Mouse (Mus musculus): ENCODE data around the gene Ift57. TPM values are rescaled to one million over a fixed set of nuclear protein-coding genes. Genes with fewer than 3 reads are reported as not detected.

Gene Ift57
- polyA plus RNA-seq, 1 experiment: 15.7 TPM

- Histone ChIP-seq H3K4me1 (ENCODE audit: control insufficient read depth, insufficient read depth, low read length) (peaks cover 15% of the 10 kb centered on the region; the same call in 1 of the 2 replicates), H3K4me3 (replicated peaks; ENCODE audit: control insufficient read depth, low read depth, low read length) (no peak within 1 kb of the TSS), H3K27ac (ENCODE audit: control insufficient read depth, insufficient read depth, low read depth, low read length, poor library complexity) (peak within 1 kb of the TSS; percentile 68)
- 21% methylated on average over 10 of the region's 10 CpGs for WGBS
- TF ChIP-seq CTCF (IDR thresholded peaks at IDR 0.05; ENCODE audit: control insufficient read depth, insufficient read depth, low read length) (no peak), POLR2A (IDR thresholded peaks at IDR 0.05; ENCODE audit: borderline replicate concordance, control insufficient read depth, low read depth, low read length) (no peak)
Measured at GRCm38 (mm10) chr16:49799597-49800561, 100.8 kb downstream of the Ift57 start, which contains the start of gene Cd47. Cd47 (plus strand) TSS chr16:49800533.

DNA sequence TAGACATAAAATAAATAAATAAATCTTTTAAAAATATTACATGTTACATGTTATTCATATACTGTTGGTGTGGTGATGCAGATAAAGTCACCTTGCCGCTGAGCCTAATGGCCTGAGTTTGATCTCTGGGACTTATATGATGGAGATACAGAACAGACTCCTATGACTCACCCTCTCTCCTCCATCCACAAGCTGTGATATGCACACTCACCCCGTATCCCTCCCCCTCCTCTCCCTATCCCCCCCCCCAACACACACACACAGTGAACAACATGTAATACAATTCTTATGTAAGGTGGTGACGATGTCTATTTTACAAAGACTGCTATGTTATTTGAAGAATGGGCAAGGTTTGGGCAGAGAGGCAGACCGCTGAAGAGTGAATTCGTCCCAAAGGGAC lies 102.0 kb downstream of the Ift57 start:
- Histone ChIP-seq H3K4me1 (ENCODE audit: control insufficient read depth, insufficient read depth, low read length) (peaks cover 17% of the 10 kb centered on the region; the same call in 1 of the 2 replicates), H3K27ac (ENCODE audit: control insufficient read depth, insufficient read depth, low read depth, low read length, poor library complexity) (peak overlapping the region; percentile 68), H3K4me3 (replicated peaks; ENCODE audit: control insufficient read depth, low read depth, low read length) (no peak overlapping the region)
- no peak for TF ChIP-seq CTCF (IDR thresholded peaks at IDR 0.05; ENCODE audit: control insufficient read depth, insufficient read depth, low read length)
- no peak for TF ChIP-seq POLR2A (IDR thresholded peaks at IDR 0.05; ENCODE audit: borderline replicate concordance, control insufficient read depth, low read depth, low read length)
- WGBS: 31% methylated on average over 5 of the region's 5 CpGs

DNA sequence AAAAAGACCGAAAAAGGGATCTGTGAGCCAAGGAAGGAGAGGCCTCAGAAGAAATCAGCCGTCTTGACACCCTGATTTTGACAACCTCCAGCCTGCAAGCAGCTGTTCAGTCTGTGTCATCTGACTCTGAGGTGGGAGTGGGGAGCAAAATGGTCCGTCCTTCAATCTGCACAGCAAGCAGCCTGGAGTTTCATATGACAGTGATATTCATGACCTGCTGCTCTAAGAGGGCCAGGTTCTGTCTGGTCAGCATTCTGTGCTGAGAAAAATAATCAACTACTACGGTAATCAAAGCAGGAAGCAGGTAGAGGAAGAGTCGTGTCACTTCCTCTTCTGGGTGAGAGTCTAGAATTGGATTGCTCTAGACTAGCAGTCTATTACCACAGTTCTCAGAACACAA lies 102.4 kb downstream of the Ift57 start:
- H3K4me3 ChIP-seq (replicated peaks; ENCODE audit: control insufficient read depth, low read depth, low read length): no peak overlapping the region
- peak overlapping the region; percentile 68 for H3K27ac ChIP-seq (ENCODE audit: control insufficient read depth, insufficient read depth, low read depth, low read length, poor library complexity)
- peaks cover 17% of the 10 kb centered on the region; the same call in 1 of the 2 replicates for H3K4me1 ChIP-seq (ENCODE audit: control insufficient read depth, insufficient read depth, low read length)
- 7% methylated on average over 5 of the region's 5 CpGs for WGBS
- TF ChIP-seq CTCF (IDR thresholded peaks at IDR 0.05; ENCODE audit: control insufficient read depth, insufficient read depth, low read length): no peak
- no peak for TF ChIP-seq POLR2A (IDR thresholded peaks at IDR 0.05; ENCODE audit: borderline replicate concordance, control insufficient read depth, low read depth, low read length)

- Histone ChIP-seq H3K27ac (ENCODE audit: control insufficient read depth, insufficient read depth, low read depth, low read length, poor library complexity) (no peak overlapping the region), H3K4me1 (ENCODE audit: control insufficient read depth, insufficient read depth, low read length) (peaks cover 18% of the 10 kb centered on the region; the same call in 1 of the 2 replicates), H3K4me3 (replicated peaks; ENCODE audit: control insufficient read depth, low read depth, low read length) (no peak overlapping the region)
- 57% methylated on average over 2 of the region's 2 CpGs for WGBS
- TF ChIP-seq CTCF (IDR thresholded peaks at IDR 0.05; ENCODE audit: control insufficient read depth, insufficient read depth, low read length): no peak
- no peak for TF ChIP-seq POLR2A (IDR thresholded peaks at IDR 0.05; ENCODE audit: borderline replicate concordance, control insufficient read depth, low read depth, low read length)
Measured at GRCm38 (mm10) chr16:49802993-49803392, 104.0 kb downstream of the Ift57 start.

DNA sequence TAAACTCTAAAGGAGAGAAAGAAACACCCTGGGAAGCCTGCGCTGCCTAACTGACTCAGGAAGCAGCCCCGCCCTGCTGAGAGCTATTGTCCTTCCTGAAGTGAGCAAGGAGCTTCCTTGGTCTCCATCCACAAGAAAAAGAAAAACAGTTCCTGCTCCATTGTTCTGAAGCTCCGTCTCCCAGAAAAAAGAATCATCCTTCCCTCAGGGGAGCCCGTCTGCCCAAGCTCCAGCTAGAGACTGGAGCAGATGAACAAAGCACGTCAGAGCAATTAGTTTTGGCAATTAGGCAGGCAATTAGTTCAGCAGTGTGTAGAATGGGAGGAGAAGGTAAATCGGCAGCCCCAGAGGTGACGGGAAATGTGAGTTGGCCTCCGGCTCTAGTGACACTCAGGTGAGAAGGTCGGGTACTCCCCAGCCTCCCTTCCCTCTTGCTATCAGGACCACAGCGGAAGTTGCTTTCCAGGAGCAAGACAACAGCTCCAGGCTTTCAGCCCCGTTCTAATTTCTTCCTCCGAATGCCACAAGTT lies 105.0 kb downstream of the Ift57 start:
- WGBS: 20% methylated on average over 12 of the region's 12 CpGs
- Histone ChIP-seq H3K4me3 (replicated peaks; ENCODE audit: control insufficient read depth, low read depth, low read length) (no peak overlapping the region), H3K27ac (ENCODE audit: control insufficient read depth, insufficient read depth, low read depth, low read length, poor library complexity) (peak overlapping the region; percentile 37; the same call in 1 of the 2 replicates), H3K4me1 (ENCODE audit: control insufficient read depth, insufficient read depth, low read length) (peaks cover 15% of the 10 kb centered on the region; the same call in 1 of the 2 replicates)
- TF ChIP-seq POLR2A (IDR thresholded peaks at IDR 0.05; ENCODE audit: borderline replicate concordance, control insufficient read depth, low read depth, low read length): no peak
- no peak for TF ChIP-seq CTCF (IDR thresholded peaks at IDR 0.05; ENCODE audit: control insufficient read depth, insufficient read depth, low read length)

DNA sequence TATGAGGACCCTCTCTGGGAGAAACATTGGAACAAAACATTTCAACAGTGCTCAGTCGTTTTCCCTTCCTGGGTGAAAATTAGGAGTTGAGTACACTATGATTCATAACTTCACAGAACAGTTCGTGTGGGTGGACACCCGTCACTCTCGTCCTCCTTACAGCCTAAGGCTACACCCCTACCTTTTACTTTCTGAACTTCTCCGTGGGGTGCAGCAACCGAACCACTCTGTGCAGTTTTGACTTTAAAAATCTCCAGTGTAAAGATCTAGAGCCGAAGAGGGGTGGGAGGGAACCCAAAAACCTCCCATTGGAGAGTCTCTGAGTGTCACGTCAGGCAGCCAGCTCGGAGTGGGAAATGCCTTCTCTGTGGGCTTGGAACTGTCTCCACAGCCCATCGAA lies 107.9 kb downstream of the Ift57 start:
- H3K27ac ChIP-seq (ENCODE audit: control insufficient read depth, insufficient read depth, low read depth, low read length, poor library complexity): peak overlapping the region; percentile 61
- TF ChIP-seq POLR2A (IDR thresholded peaks at IDR 0.05; ENCODE audit: borderline replicate concordance, control insufficient read depth, low read depth, low read length) (no peak), CTCF (IDR thresholded peaks at IDR 0.05; ENCODE audit: control insufficient read depth, insufficient read depth, low read length) (no peak)

GRCm38 (mm10) chr16:49807419-49807841 lies 108.4 kb downstream of the Ift57 start:
- H3K4me1 ChIP-seq (ENCODE audit: control insufficient read depth, insufficient read depth, low read length): peaks cover 5% of the 10 kb centered on the region; the same call in 1 of the 2 replicates
- peak overlapping the region; percentile 48; the same call in 1 of the 2 replicates for H3K27ac ChIP-seq (ENCODE audit: control insufficient read depth, insufficient read depth, low read depth, low read length, poor library complexity)
- no peak overlapping the region for H3K4me3 ChIP-seq (replicated peaks; ENCODE audit: control insufficient read depth, low read depth, low read length)
- TF ChIP-seq CTCF (IDR thresholded peaks at IDR 0.05; ENCODE audit: control insufficient read depth, insufficient read depth, low read length): no peak
- TF ChIP-seq POLR2A (IDR thresholded peaks at IDR 0.05; ENCODE audit: borderline replicate concordance, control insufficient read depth, low read depth, low read length): 0 out of 2 replicates have a peak, but pooled peaks have one; percentile 5
- WGBS: 20% methylated on average over 7 of the region's 7 CpGs

More for the DNA sequence above, 107.9 kb downstream of the Ift57 start:
- H3K4me1 ChIP-seq (ENCODE audit: control insufficient read depth, insufficient read depth, low read length): peaks cover 7% of the 10 kb centered on the region; the same call in 1 of the 2 replicates
- H3K4me3 ChIP-seq (replicated peaks; ENCODE audit: control insufficient read depth, low read depth, low read length): no peak overlapping the region
- 73% methylated on average over 10 of the region's 10 CpGs for WGBS

Measured in bone marrow, adult 2 months (tissue).